Mouse (Mus musculus) spleen, embryonic (tissue): ENCODE results near the gene Acox2.

ENCODE experiments used
- CTCF ChIA-PET: fragments of 350-600 bp; sonication (Branson Sonifier 250); formaldehyde crosslinking; loops from one replicate; lab custom pipeline; 2022; lab: Charles Lee

Acox2 gene

GRCm38 (mm10) chr14:8214299-8215207 is 44.6 kb downstream of the Acox2 start:
- CTCF ChIA-PET: interaction anchor here (0.5 kb wide), 1 partner anchor 42 kb away, joined by 3 read pairs; no protein-coding TSS in a partner anchor

DNA sequence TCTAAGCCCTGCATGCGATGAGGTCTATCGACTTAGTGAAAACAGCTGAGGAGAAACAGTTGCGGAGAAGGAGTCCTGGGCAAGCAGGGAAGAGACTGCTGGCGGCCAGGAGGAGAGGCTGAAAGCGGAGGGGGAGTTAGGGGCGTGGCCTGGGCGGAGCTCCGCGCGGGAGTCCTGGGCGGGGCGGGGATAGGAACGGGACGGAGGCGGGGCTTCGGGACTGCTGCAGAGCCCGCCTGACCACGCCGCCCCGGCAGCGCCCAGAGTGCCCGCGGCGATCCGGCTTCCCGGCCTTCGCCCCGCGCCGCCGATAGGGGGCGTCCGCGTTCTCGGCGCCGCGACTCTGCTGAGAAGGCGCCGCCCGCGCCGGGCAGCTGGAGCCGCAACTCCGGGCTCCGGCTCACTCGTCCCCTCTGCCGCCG is 45.3 kb downstream of the Acox2 start, which contains the start of gene Kctd6:
Gene Kctd6 (plus strand): TSS at position 338 of the 422 bp plus-strand sequence.
- CTCF ChIA-PET: interaction anchor here (0.5 kb wide), 1 partner anchor 43 kb away, joined by 3 read pairs; no protein-coding TSS in a partner anchor

- CTCF ChIA-PET: no interaction called here
Observed at GRCm38 (mm10) chr14:8212996-8213395, 46.2 kb downstream of the Acox2 start.

DNA sequence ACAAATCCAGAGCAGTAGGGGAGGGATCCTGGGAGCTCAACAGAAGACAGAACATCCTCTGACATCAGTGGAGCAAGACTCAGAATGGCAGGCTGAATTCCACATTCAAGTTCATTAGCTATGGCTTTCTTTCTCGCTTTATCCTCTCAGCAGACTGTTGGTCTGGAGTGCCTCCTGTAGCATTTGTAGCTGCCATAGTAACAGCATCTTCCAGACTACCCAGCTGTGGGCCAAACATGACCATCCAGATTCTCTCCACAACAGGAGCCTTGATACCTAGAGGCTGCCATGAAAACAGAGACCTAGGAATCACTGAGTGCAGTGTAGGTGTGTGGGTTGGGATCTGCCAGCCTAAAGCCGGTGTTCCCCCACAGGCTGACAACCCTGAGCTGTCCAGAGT is 49.3 kb downstream of the Acox2 start:
- CTCF ChIA-PET: no interaction called here

DNA sequence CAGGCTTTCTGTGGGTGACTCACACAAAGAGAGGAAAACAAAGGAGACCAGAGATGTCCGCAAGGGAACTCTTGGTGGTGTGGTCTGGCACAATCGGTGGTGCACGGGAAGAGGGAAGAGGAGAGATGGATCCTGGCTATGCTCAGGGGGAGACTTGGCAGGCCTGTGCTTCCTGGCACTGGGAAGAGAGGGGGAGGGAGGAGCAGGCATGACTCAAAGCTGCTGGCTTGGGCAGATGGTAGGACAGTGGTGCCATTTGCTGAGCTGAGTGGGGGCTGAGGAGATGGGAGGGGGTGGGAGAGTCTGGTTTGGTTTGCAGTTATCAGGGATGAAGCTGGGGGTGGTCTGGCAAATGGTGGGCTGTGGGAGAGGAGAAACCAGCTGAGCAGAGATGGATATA is 50.3 kb downstream of the Acox2 start:
- CTCF ChIA-PET: no interaction called here

DNA sequence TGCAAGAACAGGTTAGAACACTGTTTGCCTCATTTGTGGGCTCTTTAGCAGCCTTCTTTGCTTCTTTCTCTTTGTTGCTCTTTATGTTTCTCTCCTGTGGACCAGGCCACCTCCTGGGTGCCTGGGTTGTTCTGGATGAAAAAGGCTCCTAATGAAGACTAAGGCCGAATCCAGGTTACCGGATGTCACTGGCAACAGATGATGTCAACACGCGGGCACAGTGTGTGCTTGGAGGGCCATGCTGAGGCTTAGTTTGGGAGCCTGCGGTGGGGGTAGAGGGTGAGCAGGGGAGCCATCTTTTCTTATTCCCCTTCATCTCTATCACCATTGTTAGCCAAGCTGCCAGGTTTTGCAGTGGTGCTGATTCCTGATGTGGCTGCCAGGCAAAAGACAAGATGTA is 51.6 kb downstream of the Acox2 start:
- CTCF ChIA-PET: no interaction called here

DNA sequence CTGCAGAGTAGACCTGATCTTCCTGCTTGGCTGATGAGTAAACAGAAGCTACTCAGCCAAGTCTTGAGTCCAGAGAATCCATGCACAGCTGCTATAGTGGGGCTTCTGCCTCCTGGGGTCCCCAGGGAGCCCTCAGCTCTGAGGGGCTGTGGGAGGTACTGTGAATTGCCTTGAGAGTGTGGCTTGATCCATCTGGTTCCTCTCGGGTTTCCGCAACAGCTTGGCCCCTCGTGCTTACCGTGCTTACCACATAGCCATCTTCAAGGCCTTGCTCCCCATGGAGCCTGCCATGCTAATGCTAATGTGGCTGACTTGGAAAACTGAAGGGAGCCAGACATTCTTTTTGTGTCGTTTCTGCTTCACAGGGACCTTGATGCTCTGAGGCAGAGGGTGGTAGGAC is 52.0 kb downstream of the Acox2 start:
- CTCF ChIA-PET: no interaction called here

DNA sequence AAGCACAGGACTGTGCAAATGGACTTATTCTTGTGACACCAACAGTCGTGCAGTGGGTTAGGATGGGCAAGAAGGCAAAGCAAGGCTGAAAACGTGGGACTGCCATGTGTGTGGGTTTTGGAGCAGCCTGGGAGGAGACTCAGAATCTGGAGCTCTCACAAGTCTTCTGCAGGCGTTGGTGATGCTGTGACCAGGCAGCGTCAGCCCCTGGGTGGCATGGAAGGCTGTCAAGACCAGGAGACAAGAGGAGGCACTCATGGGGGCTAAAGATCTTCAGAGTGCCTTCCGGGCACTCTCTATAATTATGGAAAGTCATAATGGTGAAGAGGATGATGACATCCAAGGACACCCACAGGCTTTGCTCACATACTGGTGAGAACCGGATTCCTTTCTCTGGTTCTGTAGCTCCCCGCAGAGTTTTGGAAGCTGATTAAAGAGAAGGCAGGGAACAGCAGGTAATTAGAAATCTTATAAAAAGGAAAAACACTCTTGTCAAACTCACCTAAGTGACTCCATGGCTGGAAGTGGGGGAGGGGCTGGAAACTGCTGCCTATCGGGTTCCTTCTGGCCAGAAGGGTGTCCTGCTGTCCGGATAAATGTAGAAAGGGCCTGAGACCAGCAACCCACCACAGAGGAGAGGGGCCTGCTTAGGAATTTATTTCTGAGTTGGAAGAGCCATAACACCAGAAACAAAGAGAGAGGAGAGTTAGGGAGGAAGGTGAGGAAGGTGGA is 52.8 kb downstream of the Acox2 start:
- CTCF ChIA-PET: no interaction called here

DNA sequence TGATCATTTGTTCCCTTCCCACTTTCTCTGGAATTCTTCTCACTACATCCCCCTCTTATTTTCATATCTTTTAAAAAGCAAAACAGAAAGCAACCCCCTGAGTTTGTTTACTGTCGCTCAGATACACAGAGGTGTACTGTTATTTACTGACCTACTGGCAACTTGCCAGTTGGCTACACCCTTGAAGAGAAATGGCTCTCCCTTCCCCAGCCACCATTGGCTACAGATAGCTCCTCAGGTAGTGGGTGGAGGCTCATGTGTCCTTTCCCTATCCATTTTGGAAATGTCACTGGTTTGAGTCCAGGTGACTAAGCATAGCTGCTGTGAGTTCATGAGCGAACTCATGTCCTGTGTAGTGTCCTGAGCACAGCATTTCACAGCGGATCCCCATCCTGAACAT is 57.4 kb downstream of the Acox2 start:
- CTCF ChIA-PET: no interaction called here

- CTCF ChIA-PET: no interaction called here
Observed at GRCm38 (mm10) chr14:8200769-8201168, 58.4 kb downstream of the Acox2 start.

DNA sequence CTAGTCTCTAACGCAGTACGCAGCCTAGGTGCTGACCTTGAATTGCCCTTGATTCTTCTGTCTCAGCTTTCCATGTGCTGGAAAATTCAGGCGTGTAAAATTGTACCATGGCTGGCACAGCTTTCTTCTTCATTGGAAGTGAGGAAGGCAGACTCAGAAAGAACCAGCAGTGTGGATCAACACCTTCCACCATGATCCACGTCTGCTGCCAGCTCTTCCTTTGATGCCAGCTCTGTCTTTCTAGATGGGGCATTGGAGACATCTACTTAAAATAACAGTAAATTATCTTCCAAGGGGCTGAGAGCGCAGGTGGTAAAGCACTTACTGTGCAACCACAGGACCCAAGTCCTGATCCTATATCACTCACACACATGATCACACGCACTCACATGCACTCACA is 66.4 kb downstream of the Acox2 start:
- CTCF ChIA-PET: no interaction called here

DNA sequence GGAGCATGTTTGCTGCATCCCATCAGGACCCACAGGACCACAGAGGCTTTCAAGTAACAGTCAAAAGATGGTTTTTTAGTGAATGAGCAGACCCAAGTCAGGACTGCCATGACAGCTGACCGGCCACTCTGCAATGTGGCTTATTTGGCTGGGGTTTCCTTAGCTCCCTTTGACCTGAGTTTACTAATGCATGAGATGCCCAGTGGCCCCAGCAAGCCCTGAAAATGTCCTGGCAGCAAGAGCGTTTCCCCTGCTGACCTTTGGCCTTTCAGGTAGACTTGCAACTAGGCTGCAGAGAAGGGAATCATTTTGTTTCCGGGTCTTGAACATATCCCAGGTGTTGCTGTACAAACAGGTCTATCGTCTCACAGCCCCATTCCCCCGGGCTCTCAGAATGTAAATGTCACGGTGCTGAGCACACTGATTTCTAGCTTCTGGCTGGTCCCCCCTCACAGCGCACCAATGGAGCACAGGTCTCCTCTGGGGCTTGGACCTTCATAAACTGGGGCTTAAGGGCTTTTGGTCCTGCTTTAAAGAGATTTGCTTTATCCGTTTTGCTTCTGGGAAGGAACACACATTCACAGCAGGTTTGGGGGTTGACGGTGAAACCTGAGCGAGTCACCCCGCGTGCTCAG is 67.7 kb downstream of the Acox2 start:
- CTCF ChIA-PET: no interaction called here

DNA sequence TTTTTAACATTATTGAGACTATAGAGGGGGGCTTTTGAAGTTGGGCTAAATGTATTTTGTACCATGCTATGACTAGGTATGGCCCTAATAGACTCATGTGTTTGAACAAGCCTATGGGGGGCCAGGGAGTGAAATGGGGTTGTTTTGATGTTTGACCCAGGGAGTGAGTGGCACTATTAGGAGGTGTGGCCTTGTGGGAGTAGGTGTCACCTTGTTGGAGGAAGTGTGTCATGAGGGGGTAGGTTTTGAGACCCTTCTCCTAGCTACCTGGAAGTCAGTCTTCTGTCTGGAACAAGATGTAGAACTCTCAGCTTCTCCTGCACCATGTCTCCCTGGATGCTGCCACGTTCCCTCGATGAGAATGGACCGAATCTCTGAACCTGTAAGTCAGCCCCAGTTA is 68.6 kb downstream of the Acox2 start:
- CTCF ChIA-PET: no interaction called here

GRCm38 (mm10) chr14:8186278-8187045 is 72.7 kb downstream of the Acox2 start:
- CTCF ChIA-PET: no interaction called here

- CTCF ChIA-PET: no interaction called here
Observed at GRCm38 (mm10) chr14:8183330-8183729, 75.8 kb downstream of the Acox2 start.

GRCm38 (mm10) chr14:8180371-8181035 is 78.7 kb downstream of the Acox2 start:
- CTCF ChIA-PET: no interaction called here

DNA sequence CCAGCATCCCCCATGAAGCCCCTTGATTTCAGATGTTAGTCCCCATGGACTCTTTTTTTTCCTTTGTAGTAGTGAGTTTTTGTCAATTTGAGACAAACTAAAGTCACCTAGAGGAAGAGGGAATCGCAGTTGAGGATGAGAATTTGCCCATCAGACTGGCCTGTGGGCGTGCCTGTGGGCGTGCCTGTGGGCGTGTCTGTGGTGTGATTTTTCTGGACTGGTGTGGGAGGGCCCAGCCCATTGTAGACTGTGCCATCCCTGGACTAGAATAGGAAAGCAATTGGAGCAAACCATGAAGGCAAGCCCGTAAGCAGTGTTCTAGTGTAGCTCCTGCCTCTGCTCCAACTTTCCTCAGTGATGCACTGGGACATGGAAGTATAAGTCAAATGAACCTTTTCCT is 82.9 kb downstream of the Acox2 start:
- CTCF ChIA-PET: no interaction called here
